9 mouse cellular contexts compared by ENCODE assay signal in the genomic region with DNA sequence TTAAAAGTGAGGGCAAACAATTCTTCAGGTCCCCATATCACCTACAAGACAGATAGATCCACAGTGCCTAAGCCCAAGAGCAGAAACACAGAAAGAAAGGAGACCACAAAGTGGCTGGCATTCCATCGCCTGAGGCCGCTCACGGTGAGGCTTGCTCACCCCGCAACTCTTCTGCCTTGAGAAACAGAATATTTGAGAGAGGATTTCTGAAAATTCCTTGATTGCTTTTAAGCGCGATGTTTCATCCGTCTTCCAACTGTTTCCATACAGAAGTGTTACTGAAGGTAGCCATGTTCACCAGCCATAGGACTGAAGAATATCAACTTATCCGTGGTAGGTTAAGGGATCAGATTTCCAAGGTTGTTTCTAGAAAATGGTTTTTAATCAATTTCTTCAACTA.
DNase-seq lines count a peak whose midpoint lies in the region; ATAC-seq lines count a peak whose summit lies in the region.
"Had no signal": no experiment of that assay in that cellular context is flagged by ENCODE, and none has a peak within 500 bp of the region (broad histone marks: within the 10 kb centered on the region; RNA-seq: fewer than 3 reads in every experiment).

No protein-coding gene starts in this region.

- H3K9me3 ChIP-seq in kidney, embryonic 16.5 days (ENCODE audit: low read length): no peaks in the 10 kb centered on the region
- H3K9me3 ChIP-seq in embryonic facial prominence, embryonic 15.5 days (replicated peaks): no peaks in the 10 kb centered on the region
- H3K9me3 ChIP-seq in hindbrain, embryonic 14.5 days (ENCODE audit: control insufficient read depth, low read length): no peaks in the 10 kb centered on the region
- H3K9me3 ChIP-seq in neural tube, embryonic 13.5 days: no peaks in the 10 kb centered on the region
- H3K9me3 ChIP-seq: liver, embryonic 13.5 days had no signal

- H3K36me3 ChIP-seq in kidney, embryonic 16.5 days (ENCODE audit: insufficient read depth, low read length): no peaks in the 10 kb centered on the region
- no peaks in the 10 kb centered on the region for H3K36me3 ChIP-seq in embryonic facial prominence, embryonic 15.5 days
- no peaks in the 10 kb centered on the region for H3K36me3 ChIP-seq in hindbrain, embryonic 14.5 days (replicated peaks; ENCODE audit: control insufficient read depth, insufficient read depth)
- no peaks in the 10 kb centered on the region for H3K36me3 ChIP-seq in neural tube, embryonic 13.5 days
- H3K36me3 ChIP-seq: liver, embryonic 13.5 days had no signal

- no peaks in the 10 kb centered on the region for H3K27me3 ChIP-seq in kidney, embryonic 16.5 days (ENCODE audit: insufficient read depth, low read length)
- H3K27me3 ChIP-seq in embryonic facial prominence, embryonic 15.5 days: no peaks in the 10 kb centered on the region
- no peaks in the 10 kb centered on the region for H3K27me3 ChIP-seq in hindbrain, embryonic 14.5 days (ENCODE audit: control insufficient read depth, insufficient read depth, low read length)
- no peaks in the 10 kb centered on the region for H3K27me3 ChIP-seq in neural tube, embryonic 13.5 days
- H3K27me3 ChIP-seq: liver, embryonic 13.5 days had no signal

- peaks cover 10% of the 10 kb centered on the region; the same call in 1 of the 2 replicates for H3K4me1 ChIP-seq in kidney, embryonic 16.5 days (ENCODE audit: insufficient read depth, low read length)
- H3K4me1 ChIP-seq in embryonic facial prominence, embryonic 15.5 days: no peaks in the 10 kb centered on the region; the same call in 1 of the 2 replicates
- no peaks in the 10 kb centered on the region for H3K4me1 ChIP-seq in hindbrain, embryonic 14.5 days (replicated peaks; ENCODE audit: control insufficient read depth, insufficient read depth, low read length)
- peaks cover 22% of the 10 kb centered on the region for H3K4me1 ChIP-seq in neural tube, embryonic 13.5 days (replicated peaks)

- H3K4me3 ChIP-seq in kidney, embryonic 16.5 days (ENCODE audit: low read length): no peak overlapping the region
- no peak overlapping the region for H3K4me3 ChIP-seq in embryonic facial prominence, embryonic 15.5 days (replicated peaks)
- H3K4me3 ChIP-seq in hindbrain, embryonic 14.5 days (replicated peaks; ENCODE audit: low read length): no peak overlapping the region
- no peak overlapping the region for H3K4me3 ChIP-seq in neural tube, embryonic 13.5 days
- H3K4me3 ChIP-seq: liver, embryonic 13.5 days had no signal

- ATAC-seq in kidney, embryonic 16.5 days (ENCODE audit: low FRiP score, low TSS enrichment): no peak
- no peak for ATAC-seq in embryonic facial prominence, embryonic 15.5 days (ENCODE audit: insufficient number of reproducible peaks, low FRiP score, low TSS enrichment, low read depth)
- no peak for ATAC-seq in hindbrain, embryonic 14.5 days (ENCODE audit: low FRiP score)
- peak; percentile 15; the same call in 1 of the 2 replicates for ATAC-seq in neural tube, embryonic 13.5 days (ENCODE audit: low read depth)

- H3K27ac ChIP-seq in kidney, embryonic 16.5 days (ENCODE audit: low read length): peak overlapping the region; percentile 43
- H3K27ac ChIP-seq in embryonic facial prominence, embryonic 15.5 days (replicated peaks): peak overlapping the region; percentile 35; the same call in 1 of the 2 replicates
- peak overlapping the region; percentile 65; the same call in 1 of the 2 replicates for H3K27ac ChIP-seq in hindbrain, embryonic 14.5 days
- H3K27ac ChIP-seq in neural tube, embryonic 13.5 days (replicated peaks): peak overlapping the region; percentile 72
- H3K27ac ChIP-seq: liver, embryonic 13.5 days had no signal

- 81% methylated on average over 8 of the region's 8 CpGs for WGBS in kidney, embryonic 16.5 days
- WGBS in embryonic facial prominence, embryonic 15.5 days: 53% methylated on average over 8 of the region's 8 CpGs
- 80% methylated on average over 8 of the region's 8 CpGs for WGBS in hindbrain, embryonic 14.5 days
- 79% methylated on average over 8 of the region's 8 CpGs for WGBS in neural tube, embryonic 13.5 days

- H3K9ac ChIP-seq in kidney, embryonic 16.5 days (replicated peaks; ENCODE audit: low read length): no peak overlapping the region
- H3K9ac ChIP-seq in embryonic facial prominence, embryonic 15.5 days: no peak overlapping the region
- no peak overlapping the region for H3K9ac ChIP-seq in hindbrain, embryonic 14.5 days
- H3K9ac ChIP-seq in neural tube, embryonic 13.5 days: no peak overlapping the region
- H3K9ac ChIP-seq: liver, embryonic 13.5 days had no signal

- H3K4me2 ChIP-seq in kidney, embryonic 16.5 days (replicated peaks; ENCODE audit: low read depth, low read length): no peak overlapping the region
- peak overlapping the region; percentile 40; the same call in 1 of the 2 replicates for H3K4me2 ChIP-seq in embryonic facial prominence, embryonic 15.5 days (replicated peaks)
- 0 out of 2 replicates have a peak overlapping the region, but pooled peaks have one; percentile 31 for H3K4me2 ChIP-seq in hindbrain, embryonic 14.5 days (replicated peaks)
- H3K4me2 ChIP-seq in neural tube, embryonic 13.5 days: no peak overlapping the region
- H3K4me2 ChIP-seq: liver, embryonic 13.5 days had no signal

- DNase-seq in kidney, adult 18-20 months: no peak
- DNase-seq in hindbrain, embryonic 14.5 days (ENCODE audit: low spot score): no peak
- no peak for DNase-seq in retina, postnatal 1 day
- DNase-seq in yolk sac, embryonic 10.5 days (ENCODE audit: low spot score): no peak
- DNase-seq in liver: no peak
- DNase-seq: liver, embryonic 13.5 days had no signal

Comparison
In these comparisons a context has a peak if more than half of its experiments do, and no peak if none do; other contexts are left out.
1. H3K4me2 ChIP-seq: peak in embryonic facial prominence, embryonic 15.5 days (single experiment) and hindbrain, embryonic 14.5 days (single experiment); none in kidney, embryonic 16.5 days (single experiment) and neural tube, embryonic 13.5 days (single experiment).
2. Peak in every context shown above with its lines, with median percentiles within 50 percentile points of each other: H3K27ac ChIP-seq.